Mouse (Mus musculus): ENCODE measurements at regions not wholly inside any gene's neighbourhood (a gene's known extent, or its start where the extent isn't known, plus 50 kb on each side); places are given as distances from the start of the nearest gene placed in this dataset.

DNA sequence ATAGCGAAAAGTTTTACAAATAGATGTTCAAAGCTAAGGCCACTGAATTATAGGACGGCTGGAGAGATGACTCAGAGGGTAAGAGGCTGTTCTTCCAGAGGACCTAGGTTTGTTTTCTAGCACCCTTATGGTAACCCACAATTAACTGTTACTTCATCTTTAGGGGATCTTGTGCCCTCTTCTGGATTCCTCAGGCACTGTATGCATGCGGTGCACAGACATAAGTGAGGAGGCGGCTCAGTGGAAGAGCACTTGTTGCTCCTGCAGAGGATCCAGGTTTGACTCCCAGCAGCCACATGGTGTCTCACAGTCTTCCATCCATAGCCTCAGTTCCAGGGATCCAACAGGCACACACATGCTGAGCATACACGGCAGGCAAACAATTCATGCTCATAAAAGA lies 89.7 kb upstream of the Shb start:
- TF ChIP-seq CTCF (IDR thresholded peaks at IDR 0.05; ENCODE audit: extremely low read depth, insufficient read length, insufficient replicate concordance, low read depth, low read length) = no peak
- no peak for TF ChIP-seq POLR2A (IDR thresholded peaks at IDR 0.05; ENCODE audit: low read depth, low read length)
